Mouse (Mus musculus): ENCODE measurements around the gene Thsd7a. TPM values are rescaled to one million over a fixed set of nuclear protein-coding genes. Genes with fewer than 3 reads are reported as not detected.

The Thsd7a gene
- polyA plus RNA-seq, 1 experiment from 2014 or later, result 3.4 TPM

DNA sequence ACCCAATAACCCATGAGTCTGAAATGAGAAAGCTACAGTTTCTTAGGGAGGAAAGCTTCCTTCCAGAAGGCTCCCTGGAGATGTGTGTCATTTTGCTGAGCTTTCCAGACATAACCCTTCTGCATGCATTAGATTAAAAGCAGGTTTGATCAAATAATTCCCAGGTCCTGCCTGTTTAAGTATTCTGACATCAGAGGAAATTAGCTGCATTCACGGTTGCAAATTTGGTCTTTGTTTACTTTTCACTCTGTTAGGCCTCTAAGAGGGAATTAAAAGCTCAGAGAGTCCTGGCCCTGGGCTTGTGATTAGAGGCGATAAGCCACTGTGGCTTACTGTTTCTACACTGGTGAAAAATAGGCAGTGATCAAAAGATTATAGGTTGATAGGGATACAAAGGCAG, 1.2 kb upstream of the Thsd7a start:
- H3K27me3 ChIP-seq (replicated peaks), result no peaks in the 10 kb centered on the region
- H3K9ac ChIP-seq, result no peak overlapping the region
- ATAC-seq (ENCODE audit: insufficient number of reproducible peaks, low FRiP score), result no peak
- no peaks in the 10 kb centered on the region for H3K4me1 ChIP-seq (replicated peaks)
- no peaks in the 10 kb centered on the region for H3K36me3 ChIP-seq
- no peaks in the 10 kb centered on the region for H3K9me3 ChIP-seq (replicated peaks)
- H3K4me3 ChIP-seq, result no peak overlapping the region
- no peak overlapping the region for H3K27ac ChIP-seq (ENCODE audit: poor library complexity, severe bottlenecking)
- H3K4me2 ChIP-seq, result no peak overlapping the region
- 44% methylated on average over 2 of the region's 2 CpGs for WGBS

DNA sequence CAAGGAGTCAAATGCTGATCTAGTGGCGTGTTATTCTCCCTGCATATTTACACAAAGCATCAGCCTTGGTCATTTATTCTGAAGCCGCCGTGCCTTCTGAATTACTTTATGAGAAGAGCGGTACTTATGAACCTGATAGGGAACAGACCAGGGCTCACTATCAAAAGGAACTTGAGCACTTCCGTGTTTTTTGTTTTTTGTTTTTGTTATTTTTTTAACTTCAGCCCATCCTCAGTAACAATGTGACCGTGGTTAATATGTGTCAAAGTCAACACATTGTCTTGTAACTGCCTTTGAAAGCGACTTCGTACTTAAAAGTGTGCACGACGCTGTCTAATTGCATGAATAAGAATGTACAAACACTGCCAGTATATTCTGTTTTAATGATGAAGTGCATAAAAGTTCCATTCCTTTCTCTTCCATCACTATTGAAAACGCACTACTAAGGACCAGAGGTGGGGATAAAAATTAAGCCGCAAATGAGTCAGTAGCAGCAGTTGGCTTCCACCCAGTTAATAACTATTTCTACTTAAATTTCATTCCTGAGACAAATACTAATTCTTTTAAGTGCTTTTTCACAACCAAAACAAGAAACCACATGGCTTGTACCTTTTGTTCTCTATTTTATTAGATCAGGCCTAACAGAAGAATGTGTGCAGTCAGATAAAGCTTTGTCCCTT, 461 bp upstream of the Thsd7a start:
- Histone ChIP-seq H3K9ac (peak overlapping the region; percentile 78; the same call in 1 of the 2 replicates), H3K4me3 (peak overlapping the region; percentile 67), H3K27ac (ENCODE audit: poor library complexity, severe bottlenecking) (no peak overlapping the region), H3K27me3 (replicated peaks) (no peaks in the 10 kb centered on the region), H3K4me1 (replicated peaks) (no peaks in the 10 kb centered on the region), H3K36me3 (no peaks in the 10 kb centered on the region), H3K9me3 (replicated peaks) (no peaks in the 10 kb centered on the region), H3K4me2 (peak overlapping the region; percentile 93)
- 22% methylated on average over 12 of the region's 12 CpGs for WGBS
- no peak for ATAC-seq (ENCODE audit: insufficient number of reproducible peaks, low FRiP score)

DNA sequence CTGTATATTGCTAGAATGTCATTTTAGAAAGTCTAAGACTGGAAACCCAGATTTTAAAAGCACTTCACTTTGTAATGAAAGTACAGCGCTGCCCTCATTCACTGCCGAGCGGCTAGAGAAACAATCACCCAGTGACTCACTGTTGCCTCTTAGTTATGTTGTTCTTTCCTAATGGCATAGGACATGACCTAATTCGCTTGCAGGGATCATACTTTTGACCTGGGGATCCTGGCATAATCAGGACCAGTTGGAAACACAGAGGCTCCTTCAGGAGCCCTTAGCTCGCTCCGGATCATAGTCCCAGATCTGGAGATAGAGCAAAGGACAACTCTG, 790 bp downstream of the Thsd7a start:
- ATAC-seq (ENCODE audit: insufficient number of reproducible peaks, low FRiP score), result no peak
- Histone ChIP-seq H3K9me3 (replicated peaks) (no peaks in the 10 kb centered on the region), H3K27ac (ENCODE audit: poor library complexity, severe bottlenecking) (peak overlapping the region; percentile 83; the same call in 1 of the 2 replicates), H3K36me3 (no peaks in the 10 kb centered on the region), H3K9ac (peak overlapping the region; percentile 78), H3K4me3 (peak overlapping the region; percentile 67), H3K4me1 (replicated peaks) (no peaks in the 10 kb centered on the region), H3K4me2 (peak overlapping the region; percentile 93), H3K27me3 (replicated peaks) (no peaks in the 10 kb centered on the region)
- WGBS, result under 1% methylated on average over 6 of the region's 6 CpGs

DNA sequence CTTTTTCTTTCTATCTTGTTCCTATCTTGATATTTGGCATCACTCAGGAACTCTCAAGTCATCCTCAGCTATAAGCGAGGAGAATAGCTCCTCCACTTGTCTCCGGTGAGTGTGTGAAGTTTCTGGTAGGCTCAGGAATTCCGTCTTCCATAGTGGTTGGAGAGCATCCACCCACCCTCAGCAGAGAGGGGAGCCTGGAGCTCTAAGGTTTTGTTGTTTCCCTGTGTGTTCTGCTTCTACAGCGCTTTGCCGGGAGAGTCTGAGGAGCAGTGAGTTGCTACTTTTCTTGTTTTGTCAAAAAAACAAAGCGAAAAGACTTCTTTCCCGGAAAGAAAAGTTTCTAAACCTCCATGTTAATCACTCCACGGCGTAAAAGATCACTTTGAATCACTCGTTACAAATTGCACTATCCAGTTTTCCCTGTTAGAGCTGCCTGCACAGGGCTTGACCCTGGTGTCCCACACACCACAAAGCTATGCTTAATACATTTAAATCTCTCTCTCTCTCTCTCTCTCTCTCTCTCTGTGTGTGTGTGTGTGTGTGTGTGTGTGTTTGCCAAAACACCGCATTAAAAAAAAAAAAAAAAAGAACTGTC, 1.3 kb downstream of the Thsd7a start:
- Histone ChIP-seq H3K4me1 (replicated peaks) (no peaks in the 10 kb centered on the region), H3K4me2 (peak overlapping the region; percentile 93), H3K36me3 (no peaks in the 10 kb centered on the region), H3K27me3 (replicated peaks) (no peaks in the 10 kb centered on the region), H3K9me3 (replicated peaks) (no peaks in the 10 kb centered on the region), H3K27ac (ENCODE audit: poor library complexity, severe bottlenecking) (no peak overlapping the region), H3K9ac (no peak overlapping the region), H3K4me3 (peak overlapping the region; percentile 67)
- ATAC-seq (ENCODE audit: insufficient number of reproducible peaks, low FRiP score), result no peak; the same call in 1 of the 2 replicates
- WGBS, result 6% methylated on average over 11 of the region's 11 CpGs

DNA sequence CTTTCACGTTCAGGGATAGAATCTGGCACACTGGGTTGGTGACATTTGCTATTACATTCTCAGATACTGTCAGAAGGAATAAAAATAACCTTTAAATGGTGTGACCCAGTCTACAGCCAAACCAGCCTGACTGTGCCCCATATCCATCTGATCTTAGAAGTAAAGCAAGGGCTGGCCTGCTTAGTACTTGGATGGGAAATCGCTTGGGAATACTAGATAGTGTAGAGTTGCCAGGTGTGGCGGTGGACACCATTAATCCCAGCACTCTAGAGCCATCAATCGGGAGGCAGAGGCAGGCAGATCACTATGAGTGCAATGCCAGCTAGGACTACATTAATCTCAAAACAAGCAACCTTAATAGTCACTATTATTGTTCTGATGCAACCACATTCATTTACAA, 6.4 kb downstream of the Thsd7a start:
- Histone ChIP-seq H3K9ac (no peak overlapping the region), H3K4me3 (no peak overlapping the region), H3K27ac (ENCODE audit: poor library complexity, severe bottlenecking) (no peak overlapping the region), H3K4me1 (replicated peaks) (no peaks in the 10 kb centered on the region), H3K27me3 (replicated peaks) (no peaks in the 10 kb centered on the region), H3K4me2 (no peak overlapping the region), H3K36me3 (no peaks in the 10 kb centered on the region), H3K9me3 (replicated peaks) (no peaks in the 10 kb centered on the region)
- 76% methylated on average over 4 of the region's 4 CpGs for WGBS
- no peak for ATAC-seq (ENCODE audit: insufficient number of reproducible peaks, low FRiP score)

DNA sequence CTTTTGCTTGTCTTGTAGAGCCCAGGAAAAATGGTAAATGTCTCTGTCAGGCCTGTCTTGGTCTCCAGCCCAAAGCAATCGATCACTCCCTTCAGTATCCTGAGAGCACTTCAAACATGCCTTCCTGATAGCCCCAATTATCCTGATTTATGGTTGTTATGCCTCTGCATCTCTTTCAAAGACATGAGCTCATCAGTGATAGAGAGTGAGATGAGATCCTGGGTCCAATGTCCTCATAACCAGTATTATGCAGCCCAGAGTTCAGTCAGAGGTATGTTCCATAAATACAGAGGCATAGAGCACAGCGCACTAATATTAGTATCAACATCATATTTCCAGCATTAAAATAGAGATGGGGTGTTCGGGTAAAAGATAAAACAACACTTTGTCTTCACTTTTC, 15.3 kb downstream of the Thsd7a start:
- no peak for ATAC-seq (ENCODE audit: insufficient number of reproducible peaks, low FRiP score)
- Histone ChIP-seq H3K27ac (ENCODE audit: poor library complexity, severe bottlenecking) (no peak overlapping the region), H3K4me1 (replicated peaks) (no peaks in the 10 kb centered on the region), H3K27me3 (replicated peaks) (no peaks in the 10 kb centered on the region), H3K9ac (no peak overlapping the region), H3K9me3 (replicated peaks) (peaks cover 4% of the 10 kb centered on the region; the same call in 1 of the 2 replicates), H3K36me3 (no peaks in the 10 kb centered on the region), H3K4me3 (no peak overlapping the region), H3K4me2 (no peak overlapping the region)
- WGBS, result 70% methylated on average over 3 of the region's 3 CpGs

DNA sequence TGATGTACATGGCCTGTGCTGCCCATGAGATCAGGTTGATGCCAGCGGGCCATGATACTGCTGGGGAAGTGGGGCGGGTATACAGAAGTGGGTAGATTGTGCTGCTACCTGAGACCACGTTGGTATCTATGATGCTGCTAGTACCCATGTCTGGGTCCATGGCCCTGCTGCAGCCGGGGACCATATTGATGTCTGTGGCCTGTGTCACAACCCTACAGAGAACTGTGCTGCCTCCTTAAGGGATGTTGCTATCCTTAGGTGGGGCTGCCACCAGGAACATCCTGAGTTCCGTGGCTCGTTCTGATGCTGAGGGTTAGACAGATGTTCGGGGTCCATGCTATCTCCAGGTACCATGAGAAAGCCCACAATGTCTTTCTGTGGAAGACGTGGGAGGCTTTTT, 33.1 kb downstream of the Thsd7a start:
- Histone ChIP-seq H3K4me2 (no peak overlapping the region), H3K9ac (no peak overlapping the region), H3K27ac (ENCODE audit: poor library complexity, severe bottlenecking) (no peak overlapping the region), H3K9me3 (replicated peaks) (no peaks in the 10 kb centered on the region), H3K4me1 (replicated peaks) (no peaks in the 10 kb centered on the region), H3K4me3 (no peak overlapping the region), H3K36me3 (no peaks in the 10 kb centered on the region), H3K27me3 (replicated peaks) (no peaks in the 10 kb centered on the region)
- WGBS, result 86% methylated on average over 8 of the region's 8 CpGs
- no peak for ATAC-seq (ENCODE audit: insufficient number of reproducible peaks, low FRiP score)

DNA sequence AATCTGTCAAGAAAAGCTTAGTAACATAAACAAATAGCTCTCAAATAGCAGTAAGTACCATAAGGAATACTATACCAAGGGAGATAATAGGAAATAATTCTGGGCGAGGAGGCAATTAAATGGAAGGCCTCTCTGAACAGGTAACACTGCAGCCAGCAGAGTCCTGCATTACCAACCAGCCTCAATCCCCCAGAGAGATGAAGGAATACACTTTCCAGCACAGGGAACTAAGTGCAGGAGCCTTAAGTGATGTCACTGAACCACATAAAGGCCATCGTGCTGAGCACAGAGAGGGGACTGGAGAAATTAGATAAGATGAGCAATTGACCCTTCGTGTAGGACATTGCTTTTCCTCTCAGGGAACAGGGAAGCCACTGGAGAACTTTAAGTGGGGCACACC, 36.6 kb downstream of the Thsd7a start:
- H3K27me3 ChIP-seq (replicated peaks), result no peaks in the 10 kb centered on the region
- H3K9me3 ChIP-seq (replicated peaks), result no peaks in the 10 kb centered on the region
- H3K4me2 ChIP-seq, result no peak overlapping the region
- no peak for ATAC-seq (ENCODE audit: insufficient number of reproducible peaks, low FRiP score)
- 41% methylated on average over 3 of the region's 3 CpGs for WGBS
- no peaks in the 10 kb centered on the region for H3K4me1 ChIP-seq (replicated peaks)
- H3K4me3 ChIP-seq, result no peak overlapping the region
- H3K9ac ChIP-seq, result no peak overlapping the region
- no peaks in the 10 kb centered on the region for H3K36me3 ChIP-seq
- H3K27ac ChIP-seq (ENCODE audit: poor library complexity, severe bottlenecking), result no peak overlapping the region

DNA sequence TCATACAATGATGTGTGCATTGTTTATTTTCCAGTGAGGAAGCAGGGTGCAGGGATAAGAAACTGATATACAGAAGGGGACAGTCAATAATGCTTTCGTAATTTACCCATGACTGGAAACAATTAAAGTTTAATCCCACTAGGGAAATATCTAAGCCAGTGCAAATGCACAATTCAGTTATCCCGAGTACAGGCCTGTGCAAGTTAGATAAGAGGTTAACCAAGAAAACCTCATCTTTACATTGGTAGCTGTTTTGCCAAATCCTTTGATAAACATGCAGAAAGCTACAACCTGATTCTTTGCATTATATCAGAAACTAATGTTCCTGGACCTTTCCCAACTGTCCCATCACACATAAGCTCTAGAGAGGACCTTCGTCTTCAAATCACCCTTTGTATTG, 46.3 kb downstream of the Thsd7a start:
- no peak overlapping the region for H3K4me2 ChIP-seq
- H3K27me3 ChIP-seq (replicated peaks), result no peaks in the 10 kb centered on the region
- ATAC-seq (ENCODE audit: insufficient number of reproducible peaks, low FRiP score), result no peak
- no peaks in the 10 kb centered on the region for H3K4me1 ChIP-seq (replicated peaks)
- no peaks in the 10 kb centered on the region for H3K36me3 ChIP-seq
- WGBS, result 59% methylated on average over 3 of the region's 3 CpGs
- no peaks in the 10 kb centered on the region for H3K9me3 ChIP-seq (replicated peaks)
- H3K4me3 ChIP-seq, result no peak overlapping the region
- H3K27ac ChIP-seq (ENCODE audit: poor library complexity, severe bottlenecking), result no peak overlapping the region
- H3K9ac ChIP-seq, result no peak overlapping the region

DNA sequence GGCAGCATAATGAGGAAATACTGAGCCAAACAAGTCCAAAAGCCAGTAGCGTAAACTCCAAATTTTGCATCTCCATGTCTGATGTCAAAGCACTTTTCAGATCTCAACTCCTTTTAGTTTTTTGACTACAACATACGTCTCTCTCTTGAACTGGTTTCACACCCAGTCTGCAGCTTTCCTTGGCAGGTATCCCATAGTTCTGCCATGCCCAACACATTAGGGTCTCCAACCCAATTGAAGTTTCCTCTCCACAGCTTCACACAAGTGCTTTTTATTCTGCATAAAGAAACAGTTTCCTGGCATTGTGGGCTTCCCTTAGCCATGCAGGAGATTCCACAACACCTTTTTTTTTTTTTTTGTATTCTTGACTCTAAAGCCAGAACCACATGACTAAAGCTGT, 50.1 kb downstream of the Thsd7a start:
- ATAC-seq (ENCODE audit: insufficient number of reproducible peaks, low FRiP score), result no peak
- Histone ChIP-seq H3K27me3 (replicated peaks) (no peaks in the 10 kb centered on the region), H3K4me2 (no peak overlapping the region), H3K9ac (no peak overlapping the region), H3K36me3 (no peaks in the 10 kb centered on the region), H3K4me1 (replicated peaks) (no peaks in the 10 kb centered on the region), H3K4me3 (no peak overlapping the region), H3K9me3 (replicated peaks) (no peaks in the 10 kb centered on the region), H3K27ac (ENCODE audit: poor library complexity, severe bottlenecking) (no peak overlapping the region)
- 79% methylated on average over 2 of the region's 2 CpGs for WGBS

DNA sequence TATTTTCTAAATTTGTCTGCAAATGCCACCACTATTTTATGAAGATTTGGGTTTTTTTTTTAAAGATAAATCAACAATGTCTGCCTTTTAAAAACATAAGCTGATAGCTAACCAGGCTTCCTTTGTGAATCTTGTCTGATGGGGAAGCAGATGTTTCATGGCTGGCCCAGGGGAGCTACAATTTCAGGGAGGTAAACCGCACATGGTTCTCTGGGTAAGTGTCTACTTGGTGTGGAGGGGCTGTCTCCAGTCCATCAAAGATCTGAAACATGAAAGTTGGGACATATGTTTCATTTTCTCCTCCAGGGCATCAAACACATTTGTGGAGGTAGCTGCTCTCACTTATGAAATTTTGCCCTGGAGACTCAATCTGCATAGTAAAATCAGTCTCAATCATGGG, 55.5 kb downstream of the Thsd7a start:
- Histone ChIP-seq H3K36me3 (no peaks in the 10 kb centered on the region), H3K4me2 (no peak overlapping the region), H3K27ac (ENCODE audit: poor library complexity, severe bottlenecking) (no peak overlapping the region), H3K27me3 (replicated peaks) (no peaks in the 10 kb centered on the region), H3K9me3 (replicated peaks) (no peaks in the 10 kb centered on the region), H3K9ac (no peak overlapping the region), H3K4me1 (replicated peaks) (no peaks in the 10 kb centered on the region), H3K4me3 (no peak overlapping the region)
- no peak for ATAC-seq (ENCODE audit: insufficient number of reproducible peaks, low FRiP score)
- WGBS, result 81% methylated on average over 1 of the region's 1 CpGs

DNA sequence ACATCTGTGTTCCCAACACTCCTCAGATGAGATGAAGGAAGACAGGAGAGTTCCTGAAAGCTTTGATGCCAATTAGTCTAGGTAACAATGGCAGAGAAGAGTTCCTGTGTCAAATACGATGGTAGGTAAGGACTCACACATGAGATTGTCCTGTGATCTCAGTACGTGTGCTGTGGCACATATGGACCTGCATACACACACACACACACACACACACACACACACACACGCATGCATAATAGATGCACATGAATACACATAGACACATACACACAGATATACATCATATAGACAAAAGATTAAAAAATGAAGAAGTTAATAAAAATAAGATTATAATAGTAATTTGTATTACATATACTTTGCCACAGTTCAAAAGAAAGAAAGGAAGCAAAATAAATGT, 56.0 kb downstream of the Thsd7a start:
- H3K4me3 ChIP-seq, result no peak overlapping the region
- H3K9ac ChIP-seq, result no peak overlapping the region
- WGBS, result 72% methylated on average over 3 of the region's 3 CpGs
- no peaks in the 10 kb centered on the region for H3K36me3 ChIP-seq
- H3K9me3 ChIP-seq (replicated peaks), result no peaks in the 10 kb centered on the region
- H3K27me3 ChIP-seq (replicated peaks), result no peaks in the 10 kb centered on the region
- no peak for ATAC-seq (ENCODE audit: insufficient number of reproducible peaks, low FRiP score)
- no peak overlapping the region for H3K27ac ChIP-seq (ENCODE audit: poor library complexity, severe bottlenecking)
- no peak overlapping the region for H3K4me2 ChIP-seq
- H3K4me1 ChIP-seq (replicated peaks), result no peaks in the 10 kb centered on the region
